Mouse (Mus musculus) hematopoietic stem cell, adult 5-6 weeks (primary cell): ENCODE measurements around the gene Gtsf1. TPM values are rescaled to one million over a fixed set of nuclear protein-coding genes. Genes with fewer than 3 reads are reported as not detected.

Experiments used
- ATAC-seq, 2 experiments: fragments of 125-278 bp in 1 of 2; replicated peaks in 1 of 2; 2 replicates each; pipeline ENCODE4 v1.8.0; 2016 to 2017; ENCODE audit warnings: inconsistent platforms in 2 of 2, mild to moderate bottlenecking in 2 of 2, moderate number of reproducible peaks in 2 of 2, low read depth in 1 of 2, moderate TSS enrichment in 1 of 2; ENCODE audit not compliant: low FRiP score in 2 of 2, poor library complexity in 2 of 2, severe bottlenecking in 2 of 2, insufficient read depth in 1 of 2, low TSS enrichment in 1 of 2
- total RNA-seq: library from RNA; stranded (forward); fragments of 172-1452, 232-1000 nt; gene quantifications from 2 replicates; pipeline ENCODE4 v1.2.3, GENCODE M21; 2017

The Gtsf1 gene
- total RNA-seq, 1 experiment from 2014 or later, result not detected

DNA sequence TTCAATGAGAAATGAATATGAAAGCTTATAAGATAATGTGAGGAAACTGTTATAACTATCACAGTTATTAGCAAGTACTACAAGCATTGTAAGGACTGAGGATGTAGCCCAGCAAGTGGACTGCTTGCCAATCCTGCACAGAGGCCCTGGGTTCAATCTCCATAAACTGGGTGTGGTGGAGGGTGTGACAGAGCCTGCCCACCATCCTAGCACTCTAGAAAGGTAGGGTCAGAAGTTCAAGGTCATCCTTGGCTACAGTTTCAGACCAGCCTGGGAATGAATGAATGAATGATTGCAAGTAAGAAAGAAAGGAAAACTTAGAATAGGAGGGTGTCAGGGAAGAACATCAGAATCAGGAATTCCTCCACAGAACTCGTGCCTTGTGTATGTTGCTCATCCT lies 66.5 kb downstream of the Gtsf1 start:
- no peak for ATAC-seq

DNA sequence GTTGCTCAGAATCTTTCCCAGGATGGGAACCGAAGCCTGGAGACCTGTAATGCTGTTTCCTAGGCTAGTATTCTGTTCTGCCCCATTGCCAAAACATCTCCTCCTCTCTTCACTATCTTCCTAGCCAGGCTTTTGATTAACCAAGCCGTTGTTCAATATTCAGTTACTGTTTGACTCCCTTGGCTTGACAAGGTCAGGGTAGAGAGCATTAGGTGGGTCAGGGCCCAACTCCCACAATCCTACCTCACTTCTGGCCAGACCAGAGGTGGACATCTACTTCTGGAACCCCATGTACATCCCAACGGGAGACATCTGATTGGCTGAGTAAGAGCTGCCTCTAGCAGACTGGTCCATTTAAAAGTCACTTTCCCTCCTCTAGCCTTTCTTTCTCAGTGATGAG lies 67.3 kb downstream of the Gtsf1 start:
- ATAC-seq, result no peak

DNA sequence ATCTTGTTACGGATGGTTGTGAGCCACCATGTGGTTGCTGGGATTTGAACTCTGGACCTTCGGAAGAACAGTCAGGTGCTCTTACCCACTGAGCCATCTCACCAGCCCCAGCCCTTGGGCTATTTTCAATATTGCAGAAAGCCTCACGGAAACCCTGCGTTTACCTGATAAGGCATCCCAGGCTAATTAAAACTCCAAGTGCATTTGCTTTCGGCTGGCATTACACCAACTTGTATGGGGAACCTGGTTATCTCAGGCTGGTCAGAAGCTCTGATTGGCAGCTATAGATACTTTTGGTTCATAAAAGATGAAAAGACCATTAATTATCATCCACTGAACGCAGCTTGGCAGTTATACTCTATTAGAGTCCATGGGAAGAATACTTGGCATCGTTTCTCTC lies 67.9 kb downstream of the Gtsf1 start:
- no peak for ATAC-seq

DNA sequence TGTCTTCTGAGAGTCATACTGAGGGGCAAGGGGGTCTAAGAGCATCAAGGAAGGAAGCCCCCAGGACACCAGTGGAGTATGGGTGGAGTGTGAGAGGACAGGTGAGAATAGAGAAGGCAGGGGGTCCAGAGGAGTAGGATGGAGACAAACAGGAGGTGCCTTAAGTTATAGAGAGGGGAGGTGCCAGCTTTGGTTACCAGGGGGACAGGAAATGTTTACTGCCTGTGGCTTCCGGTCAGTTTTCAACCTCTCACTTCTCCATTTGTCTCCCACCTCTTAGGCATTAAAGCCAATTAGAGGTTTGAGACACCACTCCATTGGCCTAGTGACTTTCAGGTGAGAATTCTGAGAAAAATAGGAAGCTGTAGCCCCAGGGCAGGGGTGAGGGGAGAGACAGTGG lies 69.0 kb downstream of the Gtsf1 start:
- ATAC-seq, result peak; percentile 14 to 28; a peak in 2 of 4 replicates

DNA sequence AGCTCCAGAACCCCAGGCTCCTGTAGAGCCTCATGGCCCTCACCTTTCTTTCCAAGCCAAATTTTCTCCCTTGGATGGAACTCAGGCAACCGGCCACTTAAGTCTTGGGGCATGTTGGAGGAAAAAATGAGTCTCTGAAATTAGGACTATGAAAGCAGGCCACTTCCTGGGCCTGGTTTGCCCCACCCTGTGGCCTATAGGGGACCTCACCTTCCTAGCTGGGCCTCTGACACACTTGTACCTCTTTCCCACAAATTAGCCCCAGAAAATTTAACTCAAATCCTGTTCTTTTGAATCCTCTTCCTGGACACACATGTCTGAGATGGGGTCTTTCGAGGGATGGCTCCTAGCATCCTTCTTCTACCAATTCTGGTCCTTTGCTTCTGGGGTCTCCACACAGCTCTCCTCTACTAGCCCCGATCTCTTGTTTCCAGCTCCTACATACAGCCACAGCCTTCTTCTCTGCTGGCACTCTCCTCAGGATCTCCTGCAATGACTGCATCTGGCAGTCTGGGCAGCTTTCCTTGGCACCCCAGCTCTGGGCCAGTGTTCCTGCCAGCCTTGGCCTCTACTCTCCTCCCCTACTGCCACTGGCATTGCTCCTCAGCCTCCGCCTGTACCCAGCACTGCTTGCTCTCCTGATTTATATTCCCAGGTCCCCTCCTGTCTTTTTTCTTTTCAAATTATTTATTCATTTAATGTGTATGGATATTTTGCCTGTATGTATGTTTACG lies 70.2 kb downstream of the Gtsf1 start:
- no peak for ATAC-seq

DNA sequence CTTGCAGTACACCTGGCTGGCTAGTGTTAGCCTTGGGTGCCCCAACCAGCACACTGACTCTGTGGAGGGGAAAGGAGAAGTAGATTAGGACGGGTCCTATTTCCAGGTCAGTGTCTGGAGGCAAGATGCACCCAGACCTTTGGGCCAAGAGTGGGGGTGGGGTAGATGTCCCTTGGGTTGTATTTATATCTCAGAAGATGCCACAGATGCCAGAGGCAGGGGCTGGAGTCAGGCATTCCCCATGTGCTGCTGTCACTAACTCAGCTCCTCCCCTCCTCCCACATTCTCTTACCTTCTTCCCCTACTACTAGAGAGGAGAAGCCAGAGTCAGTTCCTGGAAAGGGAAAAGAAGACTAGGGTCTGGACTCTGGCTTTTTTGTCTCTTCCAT lies 71.2 kb downstream of the Gtsf1 start:
- ATAC-seq, result no peak

DNA sequence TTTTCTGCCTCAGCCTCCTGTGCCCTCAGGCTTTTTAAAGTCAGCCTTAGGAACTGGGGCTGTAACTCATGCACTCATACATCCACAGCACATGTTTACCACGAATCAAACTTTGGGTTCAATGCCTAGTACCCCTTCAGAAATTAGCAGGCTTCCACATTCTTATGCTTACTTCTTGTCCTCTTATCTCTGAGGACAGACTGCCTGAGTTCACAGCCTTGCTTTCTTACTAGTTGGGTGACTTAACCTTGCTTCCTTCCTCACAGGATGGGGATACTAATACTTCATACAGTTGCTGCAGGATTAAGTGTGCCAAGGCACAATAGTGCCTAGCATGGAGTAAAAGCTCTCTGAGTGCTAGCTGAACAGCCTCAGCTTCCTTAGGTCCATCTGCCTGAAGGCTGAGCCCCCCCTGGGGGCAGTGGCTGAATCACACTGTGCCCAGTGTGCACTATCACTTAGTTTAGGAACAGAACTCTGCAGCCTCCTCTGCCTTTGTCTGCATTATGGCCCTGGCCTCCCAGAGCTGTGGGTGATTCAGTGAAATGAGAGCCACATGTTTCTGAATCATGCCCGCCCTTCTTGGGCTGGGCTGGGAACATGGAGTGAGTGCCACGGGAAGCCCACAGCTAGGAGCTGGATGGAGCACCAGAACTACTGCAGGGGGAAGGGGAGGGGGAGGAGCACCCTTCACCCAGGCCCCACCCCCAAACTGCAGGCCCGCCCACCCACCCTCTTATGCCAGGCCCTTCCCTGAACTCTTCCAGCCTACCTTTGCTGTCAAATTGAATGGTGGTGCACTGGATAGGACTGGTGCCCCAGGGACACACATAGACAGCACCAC lies 71.8 kb downstream of the Gtsf1 start:
- peak; percentile 29 to 37; a peak in 3 of 4 replicates for ATAC-seq

DNA sequence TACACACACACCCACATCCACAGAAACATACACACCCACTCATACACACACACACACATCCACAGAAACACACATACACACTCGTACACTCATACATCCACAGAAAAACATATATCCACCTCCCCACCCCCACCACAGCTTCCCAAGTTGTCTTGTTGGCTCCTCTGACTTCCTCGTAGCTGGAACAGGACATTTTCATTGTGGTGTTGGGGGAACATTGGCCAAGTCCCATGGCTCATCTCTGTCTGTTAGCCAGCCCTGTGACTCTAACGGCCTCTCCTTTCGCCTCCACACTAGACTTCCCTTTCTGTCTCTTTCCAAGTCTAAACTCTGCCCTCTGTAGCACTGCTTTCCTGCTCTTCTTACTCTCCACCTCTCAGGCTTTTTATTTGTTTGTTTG lies 72.5 kb downstream of the Gtsf1 start:
- no peak for ATAC-seq

DNA sequence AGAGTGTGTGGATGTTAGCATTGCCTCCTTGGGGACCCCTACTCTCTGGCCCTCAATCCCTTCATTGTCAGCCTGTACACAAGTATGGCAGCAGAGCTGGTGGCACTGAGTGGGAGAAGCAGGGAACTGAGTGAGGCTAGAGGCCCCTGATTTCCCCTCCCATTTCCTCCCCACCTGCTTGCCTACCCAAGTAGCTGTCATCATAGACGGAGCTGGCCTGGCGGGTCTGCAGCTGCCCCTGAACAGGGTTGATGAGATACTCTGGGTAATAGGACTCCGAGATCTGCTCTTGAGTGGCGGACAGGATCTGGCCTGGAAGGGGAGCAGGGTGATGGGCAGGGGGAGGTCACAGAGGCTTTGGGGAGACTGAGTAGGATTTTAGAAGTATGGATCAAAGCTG lies 74.1 kb downstream of the Gtsf1 start:
- no peak for ATAC-seq

DNA sequence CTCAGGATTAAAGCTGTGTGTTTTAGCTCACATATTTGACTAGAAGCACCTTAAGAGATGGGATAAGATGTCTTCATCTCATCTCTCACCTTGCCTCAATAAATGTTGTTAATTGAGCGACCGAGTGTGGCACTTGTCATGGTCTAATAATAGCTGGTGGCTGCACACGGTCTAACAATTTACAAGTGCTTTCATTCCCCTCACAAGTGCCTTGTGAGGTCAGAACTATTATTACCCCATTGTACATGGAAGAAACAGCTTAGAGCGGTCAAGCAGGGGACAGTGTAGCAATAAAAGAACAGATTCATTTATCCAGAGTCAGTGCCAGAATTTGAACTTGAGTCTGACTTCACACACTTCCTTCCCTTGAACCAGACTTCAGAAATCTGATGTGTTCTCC lies 74.8 kb downstream of the Gtsf1 start:
- ATAC-seq, result no peak

DNA sequence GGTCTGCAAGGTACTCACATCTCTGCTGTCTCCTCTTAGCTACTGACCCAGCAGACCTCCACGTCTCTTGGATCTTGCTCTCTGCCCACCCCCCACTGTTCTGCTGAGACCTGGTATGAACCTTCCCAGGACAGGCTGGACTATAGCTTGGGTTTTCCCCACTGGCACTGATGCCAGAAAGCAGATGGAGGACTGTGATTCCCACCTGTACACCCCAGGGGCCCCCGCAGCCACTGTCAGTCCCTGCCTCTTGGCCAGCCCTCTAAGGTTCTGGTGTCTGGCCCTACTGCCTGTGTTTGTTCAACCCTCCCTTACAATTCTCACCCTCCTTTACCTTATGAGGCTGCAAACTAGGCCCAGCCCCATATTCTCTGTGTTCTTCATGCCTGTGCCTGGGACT lies 75.6 kb downstream of the Gtsf1 start:
- ATAC-seq, result no peak

DNA sequence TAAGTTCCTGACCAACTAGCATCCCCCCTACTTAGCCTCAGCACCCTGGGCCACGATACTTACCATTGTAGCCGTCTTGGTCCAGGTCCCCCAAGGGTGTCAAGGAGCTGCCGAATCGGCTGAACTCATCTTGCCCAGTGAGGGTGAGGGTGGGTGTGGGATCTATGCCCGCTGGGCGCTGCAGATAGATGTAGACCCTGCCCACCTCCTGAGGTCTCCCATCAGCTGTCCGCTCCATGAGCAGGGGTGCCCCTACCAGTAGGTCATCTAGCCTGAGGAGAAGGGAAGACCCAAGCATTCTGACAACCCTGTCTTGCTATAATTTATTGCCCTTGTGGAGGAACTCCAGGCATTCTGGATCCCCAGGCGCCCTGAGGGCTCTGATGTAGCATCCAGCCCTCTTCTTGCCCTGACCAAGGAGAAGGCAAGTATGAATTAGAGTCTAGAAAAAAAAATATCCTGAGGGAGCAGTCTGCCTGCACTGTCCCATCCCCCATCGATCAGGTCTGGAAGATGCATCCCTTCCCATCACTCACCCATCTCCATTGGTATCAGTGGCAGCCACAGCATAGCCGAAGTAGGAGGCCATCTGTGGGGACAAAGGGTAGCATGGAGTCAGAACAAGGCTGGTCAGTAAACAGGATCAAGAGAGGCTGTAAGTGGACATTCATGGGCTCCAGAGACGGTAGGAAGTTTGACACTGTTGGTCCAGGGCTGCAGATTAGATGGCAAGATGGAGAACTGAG lies 76.6 kb downstream of the Gtsf1 start:
- ATAC-seq, result no peak

DNA sequence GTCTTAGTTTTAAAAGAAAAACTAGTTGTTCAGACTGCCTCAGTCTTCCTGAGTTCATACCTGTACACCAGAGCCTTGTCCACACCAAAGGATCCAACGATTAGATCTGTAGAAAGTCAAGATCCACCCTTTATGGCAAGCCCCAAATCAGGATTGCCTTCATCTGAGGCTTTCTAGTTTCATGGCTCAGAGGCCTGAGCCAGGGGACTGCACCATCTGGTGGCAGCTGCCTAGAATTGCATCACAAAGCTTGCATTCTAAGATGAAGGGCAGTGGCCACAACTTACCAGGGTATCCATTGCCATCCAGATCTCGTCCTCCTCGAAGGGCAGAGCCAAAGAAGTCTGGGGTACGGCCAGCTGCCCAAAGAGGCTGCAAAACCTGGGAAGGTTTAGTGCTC lies 77.4 kb downstream of the Gtsf1 start:
- peak; percentile 57 to 71; a peak in 3 of 4 replicates for ATAC-seq

Other genes with a start within 250 kb of the Gtsf1 start
- 211 and 226 TPM in 2 replicates for gene Cbx5, start 190.7 kb downstream of the Gtsf1 start, total RNA-seq
- gene Hnrnpa1, start 190.0 kb downstream of the Gtsf1 start, total RNA-seq, result 1,381 and 2,732 TPM in 2 replicates
- 198 and 245 TPM in 2 replicates for gene Nfe2, start 172.1 kb downstream of the Gtsf1 start, total RNA-seq
- gene Copz1, start 157.8 kb downstream of the Gtsf1 start, total RNA-seq, result 59.5 and 76.0 TPM in 2 replicates
- gene Gpr84, start 119.9 kb downstream of the Gtsf1 start, total RNA-seq, result 1.3 and 2.1 TPM in 2 replicates
- 2.7 and 3.9 TPM in 2 replicates for gene Zfp385a, start 90.4 kb downstream of the Gtsf1 start, total RNA-seq
- gene Itga5, start 63.7 kb downstream of the Gtsf1 start, total RNA-seq, result 10.3 and 11.7 TPM in 2 replicates
- gene Gtsf2, start 18.0 kb upstream of the Gtsf1 start, total RNA-seq, result not detected in 2 replicates
- gene Nckap1l, start 23.3 kb upstream of the Gtsf1 start, total RNA-seq, result 130 and 158 TPM in 2 replicates
- 5.8 and 7.5 TPM in 2 replicates for gene Pde1b, start 72.6 kb upstream of the Gtsf1 start, total RNA-seq
- gene Ppp1r1a, start 107.5 kb upstream of the Gtsf1 start, total RNA-seq, result not detected in 2 replicates
- gene Glycam1, start 134.6 kb upstream of the Gtsf1 start, total RNA-seq, result not detected in 2 replicates